Mouse (Mus musculus) retina, adult 2 months (tissue): ENCODE results near the gene P4ha3.

Experiments used
- DNase-seq: peaks from one replicate; pipeline ENCODE4 v3.0.0-alpha.2; 2012; ENCODE audit warnings: low read depth, low spot score

The P4ha3 gene

DNA sequence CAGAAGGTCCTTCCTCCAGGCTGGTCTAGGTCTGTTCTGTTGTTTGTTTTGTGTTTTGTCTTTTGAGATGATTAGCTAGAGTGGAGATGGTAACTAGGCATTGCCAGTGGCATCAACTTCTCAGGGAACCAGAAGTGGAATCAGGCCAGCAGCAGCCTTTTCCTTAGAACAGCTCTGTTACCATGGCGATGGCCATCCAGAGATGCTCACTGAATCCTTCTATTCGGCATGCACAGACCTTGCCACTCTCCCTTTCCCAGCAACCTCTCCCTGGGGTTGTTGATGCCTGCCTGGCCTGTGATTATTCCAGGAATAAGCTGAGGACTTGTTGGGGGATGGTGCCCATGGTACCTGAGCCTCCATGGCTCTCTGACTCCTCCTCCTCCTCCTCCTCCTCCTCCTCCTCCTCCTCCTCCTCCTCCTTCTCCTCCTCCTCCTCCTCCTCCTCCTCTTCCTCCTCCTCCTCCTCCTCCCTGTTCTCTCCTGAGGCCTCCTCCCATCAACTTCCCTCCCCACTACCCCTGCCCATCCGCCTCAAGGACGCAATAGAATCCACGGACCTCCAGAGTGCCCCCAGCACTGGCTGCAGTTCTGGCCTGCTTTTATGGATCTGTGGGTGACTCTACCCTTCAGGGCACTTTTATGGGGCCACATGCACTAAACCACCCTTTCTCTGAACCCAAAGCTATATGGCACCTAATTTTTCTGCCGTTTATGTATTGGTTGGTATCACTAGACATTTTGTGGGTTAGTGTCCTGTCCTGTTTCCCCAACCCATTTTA lies 22.7 kb downstream of the P4ha3 start:
- no peak for DNase-seq

DNA sequence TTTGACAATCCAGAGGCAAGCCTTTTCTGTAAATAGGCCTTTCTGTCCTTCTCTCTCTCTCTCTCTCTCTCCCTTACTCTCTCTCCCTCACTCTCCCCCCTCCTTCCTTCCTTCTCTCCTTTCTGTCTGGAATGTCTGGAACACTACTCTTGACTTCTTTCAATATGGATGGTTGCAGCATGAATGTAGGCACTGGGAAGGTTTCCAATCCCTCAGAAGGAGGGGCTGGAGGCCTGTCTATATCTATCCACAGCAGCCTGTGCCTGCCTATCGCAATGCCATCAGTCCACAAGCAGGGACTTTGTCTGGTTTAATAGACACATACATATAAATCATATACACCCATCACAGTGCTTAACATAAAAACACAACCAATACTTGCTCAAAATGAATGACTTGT lies 23.9 kb downstream of the P4ha3 start:
- no peak for DNase-seq

DNA sequence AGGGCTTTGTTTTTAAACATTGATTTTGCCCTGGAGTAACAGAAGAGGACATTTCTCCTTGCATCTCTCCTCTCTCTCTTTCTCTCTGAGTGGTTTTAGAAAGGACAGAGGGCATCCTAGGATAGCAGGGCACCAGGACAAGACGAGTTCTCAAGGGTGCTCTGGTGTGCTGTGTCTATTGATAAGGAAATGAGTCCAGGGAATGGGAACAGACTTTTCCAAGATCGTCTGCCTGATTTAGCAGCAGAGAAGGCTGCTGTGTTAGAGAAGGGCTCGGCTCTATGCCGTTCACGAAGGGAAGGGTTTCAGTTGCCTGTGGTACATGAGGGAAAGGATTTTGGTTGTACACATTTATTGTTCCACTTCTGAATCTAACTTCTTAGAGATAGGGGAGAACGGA lies 24.4 kb downstream of the P4ha3 start:
- DNase-seq: no peak

DNA sequence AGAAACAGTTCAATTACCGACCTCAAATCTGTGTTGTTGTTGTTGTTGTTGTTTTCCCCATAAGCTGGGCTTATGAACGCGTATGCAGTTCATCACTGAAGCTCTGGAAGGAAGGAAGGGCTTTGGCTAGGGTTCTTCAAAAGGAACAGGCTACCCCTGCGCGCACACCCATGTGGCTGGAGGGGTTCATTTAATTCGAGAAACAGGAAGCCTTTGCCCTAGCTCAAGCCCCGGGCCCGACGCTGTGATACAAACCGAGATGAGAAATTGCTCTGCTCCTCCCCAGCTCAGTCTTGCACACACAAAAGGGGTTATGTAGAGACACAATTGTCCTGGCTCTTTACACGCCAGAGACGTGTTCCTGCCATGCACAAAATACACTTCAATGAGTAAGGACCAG lies 25.0 kb downstream of the P4ha3 start:
- DNase-seq: no peak

DNA sequence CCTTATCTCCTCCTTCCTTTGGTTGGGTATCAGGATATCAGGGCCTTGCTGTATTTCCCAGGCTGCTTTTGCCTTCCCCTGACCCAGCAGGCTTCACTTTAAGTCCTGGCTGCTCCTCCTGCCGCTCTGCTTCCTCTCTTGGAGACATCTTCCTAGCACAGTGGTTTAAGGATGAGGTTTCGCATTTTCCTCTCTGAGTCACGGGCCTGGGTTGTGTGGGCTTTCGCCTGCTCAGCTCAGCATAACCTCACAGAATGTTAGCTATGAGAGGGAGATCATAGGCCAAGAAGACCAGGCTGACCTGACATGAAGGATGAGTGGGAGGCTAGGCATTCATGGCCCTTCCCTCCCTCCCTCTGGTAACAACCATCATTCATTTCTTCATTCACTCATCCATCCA lies 27.4 kb downstream of the P4ha3 start:
- no peak for DNase-seq

DNA sequence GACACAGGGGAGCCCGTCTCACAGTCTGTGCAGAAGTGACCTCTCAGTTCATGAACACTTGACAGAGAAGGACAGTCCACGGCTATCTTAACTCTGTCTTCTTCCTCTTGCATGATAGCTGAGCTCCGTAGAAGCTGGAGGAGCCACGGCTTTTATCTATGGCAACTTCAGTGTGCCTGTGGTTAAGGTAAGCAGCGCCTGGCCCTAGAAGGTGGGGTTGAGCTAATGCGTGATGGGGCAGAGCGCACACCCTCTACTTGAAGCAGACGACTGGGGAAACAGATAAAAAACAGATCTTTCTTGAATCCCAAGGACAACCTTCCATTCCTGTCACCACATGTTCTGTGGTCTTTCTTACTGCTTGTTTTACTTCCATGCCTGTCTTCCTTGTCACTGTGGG lies 31.6 kb downstream of the P4ha3 start:
- no peak for DNase-seq

DNA sequence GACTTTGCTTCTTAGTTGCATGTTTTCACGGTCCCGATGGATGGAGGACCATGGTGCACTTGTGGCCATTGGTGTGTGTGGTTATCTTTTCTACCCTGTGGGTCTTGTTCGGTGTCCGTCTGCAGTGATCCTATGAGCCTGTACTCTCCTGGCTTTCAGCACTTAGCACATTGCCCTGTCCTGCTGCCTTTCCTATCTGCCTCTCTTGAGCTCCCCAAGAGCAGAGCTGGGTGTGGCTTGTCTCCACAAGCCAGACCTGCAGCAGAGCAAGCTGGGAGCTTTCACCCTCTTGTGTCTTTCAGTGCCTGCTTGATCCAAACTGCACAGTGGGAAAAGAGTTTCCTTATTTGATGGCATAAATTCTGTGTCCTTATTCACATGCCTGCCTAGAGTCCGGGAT lies 32.2 kb downstream of the P4ha3 start:
- DNase-seq: no peak

DNA sequence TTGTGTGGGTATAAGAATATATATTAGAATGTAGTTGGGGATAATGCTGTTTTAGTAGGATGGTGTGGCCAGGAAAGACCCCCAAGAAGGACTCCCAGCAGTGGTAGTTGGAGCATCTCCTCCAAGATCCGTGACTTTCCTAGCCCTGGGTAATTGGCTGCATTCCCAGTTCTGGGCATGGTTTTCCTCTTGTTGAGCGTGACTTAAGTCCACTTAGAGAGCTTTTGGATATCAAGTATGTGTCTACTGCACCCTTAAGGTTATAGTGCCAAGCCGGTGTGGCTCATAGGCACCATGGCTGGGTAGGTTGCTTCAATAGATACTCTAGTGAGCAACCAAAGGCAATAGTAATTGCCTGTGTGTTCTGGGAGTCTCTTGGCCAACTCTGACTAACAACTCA lies 38.4 kb downstream of the P4ha3 start:
- DNase-seq: no peak

DNA sequence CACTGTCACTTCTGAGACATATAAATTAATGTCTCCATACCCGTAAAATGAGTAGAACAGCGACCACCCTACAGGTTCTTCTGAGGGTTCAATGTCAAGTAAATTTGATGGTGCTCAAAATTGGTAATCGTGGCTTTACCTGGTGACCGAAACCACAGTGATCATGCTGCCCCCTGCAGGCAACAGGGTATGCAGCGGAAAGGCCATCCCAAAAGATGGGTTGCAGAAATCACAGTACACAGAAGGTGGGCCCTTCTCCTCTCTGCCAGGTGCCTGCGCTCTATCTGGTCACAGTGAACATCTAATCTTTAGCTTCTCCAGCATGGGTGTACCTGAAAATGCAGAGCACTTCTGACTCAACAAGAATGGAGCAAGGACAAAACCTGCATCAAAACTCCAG lies 40.2 kb downstream of the P4ha3 start:
- no peak for DNase-seq

DNA sequence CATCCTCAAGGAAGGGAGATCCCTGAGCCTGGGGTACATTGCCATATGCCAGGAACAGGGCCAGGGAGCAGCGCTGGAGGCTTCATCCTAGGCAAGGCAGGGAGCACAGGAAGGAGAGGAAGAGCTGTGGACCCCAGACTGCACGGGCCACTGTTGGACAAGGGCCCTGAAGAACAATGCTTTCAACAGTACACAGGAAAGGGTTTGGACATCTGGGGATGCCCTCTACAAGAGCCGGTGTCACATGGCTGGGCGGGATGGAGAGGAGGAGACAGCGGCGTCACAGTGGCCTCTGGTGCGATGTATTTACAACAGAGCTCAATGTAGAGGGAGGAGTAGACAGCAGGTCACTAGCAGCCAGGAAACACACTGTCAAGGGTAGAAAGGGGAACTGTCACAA lies 42.2 kb downstream of the P4ha3 start:
- DNase-seq: no peak

DNA sequence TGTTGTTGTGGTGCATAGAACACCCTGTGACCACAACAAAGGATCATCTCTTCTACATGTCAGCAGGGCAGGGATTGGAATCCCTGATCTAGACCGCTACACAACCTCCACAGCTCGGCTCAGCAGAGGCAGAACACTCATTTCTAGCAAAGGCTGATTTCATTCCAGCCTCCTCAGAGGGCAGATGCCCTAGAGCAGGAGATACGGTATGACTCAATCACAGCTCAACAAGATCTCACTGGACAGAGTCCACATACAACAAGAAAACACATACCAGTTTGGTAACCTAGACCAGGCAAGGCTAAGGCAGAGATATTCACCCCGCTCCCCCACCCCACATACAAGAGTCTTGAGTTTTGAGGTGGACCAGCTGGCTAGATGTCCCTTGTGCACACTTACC lies 43.3 kb downstream of the P4ha3 start:
- DNase-seq: no peak

DNA sequence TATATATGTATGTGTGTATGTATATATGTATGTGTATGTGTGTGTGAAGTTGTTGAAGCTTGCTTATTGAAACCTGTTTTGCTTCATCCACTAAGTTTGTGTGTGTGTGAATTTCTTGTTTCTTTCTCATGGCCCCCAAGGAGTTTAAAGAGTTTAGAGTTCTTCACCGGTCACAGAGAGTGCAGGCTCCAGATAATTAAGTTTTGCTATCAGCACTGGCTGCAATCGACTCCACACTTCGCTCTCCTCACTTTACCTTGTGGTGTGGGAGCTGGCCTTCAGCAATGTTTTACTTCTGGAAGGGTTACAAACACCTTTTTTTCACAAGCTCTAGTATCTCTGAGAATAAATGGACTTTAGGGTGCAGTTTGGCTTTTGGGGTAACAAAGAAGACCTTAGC lies 45.9 kb downstream of the P4ha3 start:
- DNase-seq: no peak

DNA sequence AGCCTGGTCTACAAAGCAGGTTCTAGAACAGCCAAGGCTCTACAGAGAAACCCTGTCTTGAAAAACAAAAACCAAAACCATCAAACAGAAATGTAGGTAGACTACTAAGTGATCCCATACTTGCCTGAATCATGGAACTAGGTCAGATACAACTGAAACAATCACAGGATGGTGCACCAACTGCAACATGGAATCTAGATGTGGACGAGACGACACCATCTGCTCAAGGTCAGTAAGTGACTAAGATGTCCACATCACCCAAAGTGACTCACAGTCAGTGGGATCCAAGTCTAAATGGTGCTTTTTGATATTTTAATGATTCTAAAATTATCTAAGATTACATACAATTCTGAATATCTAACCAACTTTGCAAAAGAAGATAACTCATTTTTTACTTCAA lies 50.6 kb downstream of the P4ha3 start:
- DNase-seq: no peak

DNA sequence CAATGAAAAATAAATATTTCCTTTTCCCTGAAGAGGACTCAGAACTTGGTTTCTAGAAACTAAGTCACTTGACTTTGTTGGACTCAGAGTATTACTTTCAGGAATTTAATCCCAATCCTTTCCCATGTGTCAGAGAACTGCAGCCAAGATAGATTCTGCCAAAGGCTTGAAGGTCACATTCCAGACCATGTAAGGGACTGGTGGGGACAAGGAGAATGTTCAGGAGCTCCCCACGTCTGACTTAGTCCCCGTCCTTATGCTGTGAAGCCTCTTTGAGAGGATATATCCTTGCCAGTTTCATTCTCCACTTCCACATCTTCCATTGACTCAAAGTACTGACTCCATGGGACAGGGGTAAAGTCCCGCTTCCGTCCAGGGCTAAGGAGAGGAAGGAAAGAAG lies 69.7 kb downstream of the P4ha3 start:
- no peak for DNase-seq

DNA sequence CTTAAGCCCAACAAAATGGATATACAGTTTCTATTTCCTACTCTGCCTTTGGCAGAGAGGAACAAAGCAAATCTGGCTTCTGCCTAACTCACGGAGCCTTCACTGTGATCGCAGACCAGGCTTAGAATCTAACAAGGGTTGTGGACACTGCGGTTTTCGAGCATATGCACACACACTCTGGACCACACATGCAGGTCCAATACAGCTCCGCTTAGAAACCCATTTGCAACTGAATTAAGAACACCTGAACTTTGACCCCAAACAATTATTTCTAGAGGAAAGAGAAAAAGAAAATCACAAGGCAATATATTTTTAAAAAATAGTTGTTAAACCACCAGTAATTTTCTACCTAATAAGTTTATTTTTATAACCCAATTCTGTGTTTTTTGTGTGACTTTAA lies 71.0 kb downstream of the P4ha3 start:
- DNase-seq: no peak

DNA sequence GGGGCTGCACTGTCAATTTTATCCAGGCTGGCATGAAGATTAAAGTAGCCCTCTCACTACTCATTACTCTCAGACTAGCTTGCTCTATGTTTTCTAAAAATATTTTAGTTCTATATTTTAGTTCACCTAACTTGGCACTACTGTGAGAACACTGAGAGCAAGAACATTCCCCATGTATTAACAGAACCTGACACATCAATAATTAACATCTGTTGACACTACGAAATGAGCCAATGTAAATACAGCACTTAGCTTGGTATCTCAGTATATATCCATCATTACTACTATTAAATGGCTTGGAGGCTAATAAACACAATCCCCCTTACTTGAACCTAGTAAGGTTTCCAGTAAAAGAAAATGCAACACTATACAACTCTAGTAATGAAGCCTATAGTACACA lies 71.4 kb downstream of the P4ha3 start:
- no peak for DNase-seq

DNA sequence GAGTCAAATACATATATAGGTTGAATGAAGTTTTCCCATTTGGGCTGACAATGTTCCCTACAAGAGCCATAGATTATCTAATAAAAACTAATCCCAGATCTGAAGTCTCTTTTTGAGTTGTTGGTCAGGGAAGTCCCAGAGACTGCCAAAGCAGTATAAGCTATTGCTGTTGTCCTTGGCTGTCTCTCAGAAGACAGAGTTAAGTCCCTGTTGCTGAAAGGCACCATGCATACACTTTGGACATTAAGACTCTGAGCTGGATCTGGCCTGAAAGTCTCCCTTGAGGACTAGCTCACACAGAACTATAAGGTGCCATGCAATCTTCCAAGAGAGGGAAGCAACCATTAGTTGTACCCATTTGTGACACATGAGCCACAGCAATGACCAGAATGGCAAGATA lies 72.5 kb downstream of the P4ha3 start:
- no peak for DNase-seq

DNA sequence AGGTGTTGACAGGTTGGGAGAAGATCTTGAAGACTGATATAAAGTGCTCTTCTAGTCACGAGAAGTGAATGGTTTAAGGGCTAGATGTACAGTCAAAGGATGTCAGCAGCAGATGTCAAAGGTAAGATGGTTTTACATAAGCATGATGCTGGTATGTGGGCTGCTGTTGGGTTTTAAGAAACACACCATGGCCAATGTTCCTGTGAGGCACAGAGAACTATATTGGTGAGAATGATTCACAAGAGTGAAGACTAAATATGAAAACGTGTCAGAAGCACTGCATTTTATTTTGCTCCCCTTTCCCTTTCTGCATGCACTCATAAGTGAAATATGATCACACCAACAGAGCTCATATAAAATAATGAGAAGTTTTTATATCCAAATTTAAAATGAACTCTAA lies 77.8 kb downstream of the P4ha3 start:
- no peak for DNase-seq

DNA sequence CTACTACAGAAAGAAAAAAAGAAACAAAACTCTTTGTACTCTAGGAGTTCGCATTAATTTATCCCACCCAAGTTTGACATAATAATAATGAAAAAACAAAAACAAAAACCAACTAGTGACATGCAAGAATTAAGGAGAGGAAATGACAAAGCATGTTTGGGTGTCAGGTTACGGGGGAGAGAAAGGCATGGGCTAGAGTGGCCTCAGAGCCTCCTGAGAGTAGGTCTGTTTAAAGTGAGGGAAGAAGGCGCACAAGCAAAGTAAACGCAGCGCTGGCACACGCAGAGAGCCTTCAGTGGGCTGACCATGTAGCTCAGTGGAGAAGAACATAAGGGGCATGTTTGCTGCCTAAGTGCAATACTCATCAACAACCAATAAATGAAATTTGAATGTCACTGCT lies 79.6 kb downstream of the P4ha3 start:
- no peak for DNase-seq
